Comparison of ENCODE assay signal across 11 mouse cellular contexts in the genomic region with DNA sequence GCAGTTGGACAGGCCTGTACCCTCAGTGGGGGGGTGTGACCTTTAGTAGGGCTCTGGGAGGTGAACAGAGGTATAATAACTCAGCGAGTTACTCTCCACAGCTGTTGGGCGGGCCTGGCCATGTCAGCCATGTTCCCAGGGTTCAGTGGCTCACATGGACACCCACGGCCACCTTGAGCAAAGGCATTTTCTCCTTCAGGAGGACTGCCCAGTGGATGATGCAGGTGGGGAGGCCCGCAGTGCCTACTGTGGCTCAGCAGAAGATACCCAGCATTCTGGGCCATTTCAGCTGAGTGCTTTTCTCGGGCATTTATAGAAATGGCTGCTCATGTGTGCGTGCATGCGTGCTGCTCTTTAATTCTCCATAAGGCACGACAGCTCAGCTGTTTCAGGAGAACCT. TPM values are rescaled to one million over a fixed set of nuclear protein-coding genes. Genes with fewer than 3 reads are reported as not detected.
DNase-seq lines count a peak whose midpoint lies in the region; ATAC-seq and TF ChIP-seq lines count a peak whose summit lies in the region.
"Had no signal": no experiment of that assay in that cellular context is flagged by ENCODE, and none has a peak within 500 bp of the region (broad histone marks: within the 10 kb centered on the region; RNA-seq: fewer than 3 reads in every experiment).

No protein-coding gene starts in this region.

- 16% methylated on average over 8 of the region's 8 CpGs for WGBS in kidney, adult 2 months
- WGBS in stomach, embryonic 15.5 days: 86% methylated on average over 8 of the region's 8 CpGs

- peak overlapping the region; percentile 87 for H3K27ac ChIP-seq in kidney, adult 2 months (ENCODE audit: insufficient read depth, low read depth, low read length)
- H3K27ac ChIP-seq in stomach, embryonic 15.5 days: no peak overlapping the region
- H3K27ac ChIP-seq: embryonic facial prominence, embryonic 12.5 days had no signal

- no peaks in the 10 kb centered on the region for H3K9me3 ChIP-seq in stomach, embryonic 15.5 days
- H3K9me3 ChIP-seq: embryonic facial prominence, embryonic 12.5 days had no signal

- peak; percentile 97 for DNase-seq in heart, adult 11 months
- no peak for DNase-seq in heart, adult 8-10 months (ENCODE audit: low spot score)
- peak; percentile 25 for DNase-seq in right cerebral cortex, postnatal 14 days
- no peak for DNase-seq in right cerebral cortex, postnatal 36 days (ENCODE audit: low spot score in 2 of 2)
- peak; percentile 85 for DNase-seq in kidney, adult 2 months
- DNase-seq in urinary bladder, postnatal 4 days (ENCODE audit: low spot score in 2 of 2): no peak

- peaks cover 33% of the 10 kb centered on the region for H3K4me1 ChIP-seq in kidney, adult 2 months (ENCODE audit: control insufficient read depth, insufficient read depth, low read length)
- 0 out of 2 replicates have a peak, but pooled peaks cover 7% of the 10 kb centered on the region for H3K4me1 ChIP-seq in stomach, embryonic 15.5 days

- H3K27me3 ChIP-seq in kidney, adult 2 months (replicated peaks; ENCODE audit: control insufficient read depth, insufficient read depth, low read length): no peaks in the 10 kb centered on the region
- no peaks in the 10 kb centered on the region for H3K27me3 ChIP-seq in stomach, embryonic 15.5 days (replicated peaks)
- H3K27me3 ChIP-seq: Patski had no signal

- H3K9ac ChIP-seq in stomach, embryonic 15.5 days: no peak overlapping the region
- H3K9ac ChIP-seq: embryonic facial prominence, embryonic 12.5 days had no signal

- no peak for TF ChIP-seq CTCF in kidney, adult 2 months (conservative IDR thresholded peaks at IDR 0.05; ENCODE audit: insufficient read depth, insufficient read length, low read depth, low read length)

- H3K36me3 ChIP-seq in kidney, adult 2 months (ENCODE audit: control insufficient read depth, insufficient read depth, low read length): no peaks in the 10 kb centered on the region; the same call in 1 of the 2 replicates
- H3K36me3 ChIP-seq in stomach, embryonic 15.5 days: no peaks in the 10 kb centered on the region
- H3K36me3 ChIP-seq: embryonic facial prominence, embryonic 12.5 days had no signal

- peak overlapping the region; percentile 94 for H3K4me3 ChIP-seq in kidney, adult 2 months (ENCODE audit: insufficient read depth, low read depth, low read length)
- H3K4me3 ChIP-seq in stomach, embryonic 15.5 days (replicated peaks): no peak overlapping the region

- peak; percentile 49 for TF ChIP-seq POLR2A in kidney, adult 2 months (IDR thresholded peaks at IDR 0.05; ENCODE audit: low read depth, low read length)

- H3K4me2 ChIP-seq in stomach, embryonic 15.5 days: peak overlapping the region; percentile 82

- ATAC-seq in stomach, embryonic 15.5 days (ENCODE audit: insufficient read depth, low FRiP score, low read depth): no peak
- ATAC-seq in frontal cortex, adult (ENCODE audit: low TSS enrichment): no peak
- ATAC-seq: inflammation-experienced regulatory T-cells, adult 6 months; Patski had no signal

RNA-seq across cellular contexts. Expression of a gene that starts 2.5 kb away (rescaled TPM):
- 100 to 1,000 TPM in 3 of 4 experiments, 10 to 100 TPM in 1; 94.4 to 149 (median 104) TPM for total RNA-seq in heart, adult 8-10 months (2022)
- polyA plus RNA-seq in kidney, adult 2 months (2012; rRNA removed): 59.3 and 62.3 TPM in 2 replicates
- polyA plus RNA-seq in stomach, embryonic 15.5 days (2015; fragmentation: Nextera tagmentation; extraction: Ambion mirVana): 6.8 and 8.1 TPM in 2 replicates

Comparison
In these comparisons a context has a peak if more than half of its experiments do, and no peak if none do; other contexts are left out.
1. DNase-seq: peak in heart, adult 11 months (single experiment), right cerebral cortex, postnatal 14 days (single experiment) and kidney, adult 2 months (single experiment); none in heart, adult 8-10 months (single experiment), right cerebral cortex, postnatal 36 days (0 of 2) and urinary bladder, postnatal 4 days (0 of 2).